Mouse (Mus musculus): ENCODE measurements around the gene Iqcc. TPM values are rescaled to one million over a fixed set of nuclear protein-coding genes. Genes with fewer than 3 reads are reported as not detected.

Gene Iqcc
- total and polyA plus RNA-seq, 2 experiments from 2014 or later: 7.9 to 17.2 TPM

DNA sequence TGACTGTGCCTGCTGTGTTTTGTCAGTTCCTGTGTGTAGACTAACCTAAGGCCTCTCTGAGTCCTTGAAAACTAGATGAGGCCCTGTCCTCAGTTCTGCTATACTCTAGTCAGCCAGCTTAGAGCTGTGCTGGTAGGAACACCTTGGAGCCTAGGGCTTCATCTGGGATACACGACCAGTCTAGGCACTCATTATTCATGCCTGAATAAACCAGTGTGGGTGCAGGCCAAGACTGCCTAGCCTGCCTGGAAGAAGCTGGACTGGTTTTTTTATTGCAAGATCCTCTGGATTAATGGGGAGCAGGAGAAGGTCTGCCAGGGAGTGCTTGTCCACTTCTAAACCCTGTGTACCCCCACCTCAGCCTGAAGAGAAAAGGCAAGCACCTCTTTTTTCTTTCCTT lies 32.0 kb downstream of the Iqcc start:
- H3K27ac ChIP-seq (ENCODE audit: low read depth, low read length): no peak overlapping the region
- H3K9me3 ChIP-seq (ENCODE audit: low read length): no peaks in the 10 kb centered on the region
- TF ChIP-seq CTCF (IDR thresholded peaks at IDR 0.05): no peak
- no peak overlapping the region for H3K9ac ChIP-seq (replicated peaks; ENCODE audit: low read length, poor library complexity, severe bottlenecking)
- ATAC-seq (ENCODE audit: low FRiP score): no peak
- DNase-seq (ENCODE audit: low spot score): no peak
- peaks cover 14% of the 10 kb centered on the region for H3K36me3 ChIP-seq (ENCODE audit: insufficient read depth, low read length)
- H3K4me3 ChIP-seq (ENCODE audit: low read depth, low read length): no peak overlapping the region
- H3K4me1 ChIP-seq (ENCODE audit: insufficient read depth, low read length): peaks cover 4% of the 10 kb centered on the region; the same call in 1 of the 2 replicates
- no peak overlapping the region for H3K4me2 ChIP-seq (ENCODE audit: low read depth, low read length, poor library complexity, severe bottlenecking)
- H3K27me3 ChIP-seq (ENCODE audit: insufficient read depth, low read length): no peaks in the 10 kb centered on the region
- WGBS: 29% methylated on average over 1 of the region's 1 CpGs

- H3K27ac ChIP-seq (ENCODE audit: low read depth, low read length): no peak overlapping the region
- TF ChIP-seq CTCF (IDR thresholded peaks at IDR 0.05): no peak
- H3K4me1 ChIP-seq (ENCODE audit: insufficient read depth, low read length): peaks cover 4% of the 10 kb centered on the region; the same call in 1 of the 2 replicates
- H3K4me2 ChIP-seq (ENCODE audit: low read depth, low read length, poor library complexity, severe bottlenecking): no peak overlapping the region
- ATAC-seq (ENCODE audit: low FRiP score) (no peak), DNase-seq (ENCODE audit: low spot score) (no peak)
- H3K4me3 ChIP-seq (ENCODE audit: low read depth, low read length): no peak overlapping the region
- H3K9ac ChIP-seq (replicated peaks; ENCODE audit: low read length, poor library complexity, severe bottlenecking): no peak overlapping the region
- H3K27me3 ChIP-seq (ENCODE audit: insufficient read depth, low read length): no peaks in the 10 kb centered on the region
- H3K36me3 ChIP-seq (ENCODE audit: insufficient read depth, low read length): peaks cover 2% of the 10 kb centered on the region
- no peaks in the 10 kb centered on the region for H3K9me3 ChIP-seq (ENCODE audit: low read length)
- 82% methylated on average over 9 of the region's 9 CpGs for WGBS
Measured at GRCm38 (mm10) chr4:129585773-129586172, 33.1 kb downstream of the Iqcc start.

DNA sequence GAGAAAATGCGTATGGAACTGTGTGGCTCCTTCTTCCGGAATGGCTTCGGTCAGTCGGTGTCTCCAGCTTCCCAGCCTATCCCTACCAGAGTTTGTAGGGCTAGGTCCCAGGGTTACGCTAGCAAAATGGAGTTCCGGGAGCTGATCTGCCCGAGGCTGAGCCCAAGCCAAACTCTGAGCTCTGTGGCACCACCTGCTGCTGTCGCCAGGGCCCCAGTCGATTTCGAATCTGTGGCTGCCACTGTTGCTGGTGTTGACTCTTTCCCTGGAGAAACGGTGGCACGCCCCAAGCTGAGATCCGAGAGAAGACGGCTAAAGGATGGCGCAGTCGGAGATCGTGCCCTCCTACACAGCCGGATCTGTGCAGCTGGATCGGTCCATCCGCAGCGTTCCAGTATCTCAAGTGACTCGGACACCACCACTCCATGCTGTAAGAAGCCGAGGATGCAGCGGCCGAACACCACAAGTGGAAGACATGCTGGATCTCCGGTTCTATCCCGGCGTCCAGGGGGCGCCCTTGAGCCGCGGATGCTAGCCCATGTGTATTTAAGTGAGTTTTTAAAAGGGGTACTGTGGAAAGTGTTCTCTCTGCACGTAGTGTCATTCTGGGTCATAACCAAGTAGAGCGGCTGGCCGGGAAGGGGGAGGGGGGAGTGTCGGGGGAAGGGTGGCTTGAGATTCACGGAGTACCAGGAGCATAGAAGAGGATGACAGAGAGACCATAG lies 33.9 kb downstream of the Iqcc start:
- no peaks in the 10 kb centered on the region for H3K36me3 ChIP-seq (ENCODE audit: insufficient read depth, low read length)
- no peaks in the 10 kb centered on the region for H3K27me3 ChIP-seq (ENCODE audit: insufficient read depth, low read length)
- peaks cover 4% of the 10 kb centered on the region; the same call in 1 of the 2 replicates for H3K4me1 ChIP-seq (ENCODE audit: insufficient read depth, low read length)
- peak overlapping the region; percentile 54 for H3K4me2 ChIP-seq (ENCODE audit: low read depth, low read length, poor library complexity, severe bottlenecking)
- no peak overlapping the region; the same call in 1 of the 2 replicates for H3K27ac ChIP-seq (ENCODE audit: low read depth, low read length)
- DNase-seq (ENCODE audit: low spot score) (peak; percentile 75), ATAC-seq (ENCODE audit: low FRiP score) (peak; percentile 52; the same call in 1 of the 2 replicates)
- peak; percentile 67 for TF ChIP-seq CTCF (IDR thresholded peaks at IDR 0.05)
- WGBS: 1% methylated on average over 36 of the region's 36 CpGs
- peak overlapping the region; percentile 42; the same call in 1 of the 2 replicates for H3K9ac ChIP-seq (replicated peaks; ENCODE audit: low read length, poor library complexity, severe bottlenecking)
- peak overlapping the region; percentile 30 for H3K4me3 ChIP-seq (ENCODE audit: low read depth, low read length)
- H3K9me3 ChIP-seq (ENCODE audit: low read length): no peaks in the 10 kb centered on the region

DNA sequence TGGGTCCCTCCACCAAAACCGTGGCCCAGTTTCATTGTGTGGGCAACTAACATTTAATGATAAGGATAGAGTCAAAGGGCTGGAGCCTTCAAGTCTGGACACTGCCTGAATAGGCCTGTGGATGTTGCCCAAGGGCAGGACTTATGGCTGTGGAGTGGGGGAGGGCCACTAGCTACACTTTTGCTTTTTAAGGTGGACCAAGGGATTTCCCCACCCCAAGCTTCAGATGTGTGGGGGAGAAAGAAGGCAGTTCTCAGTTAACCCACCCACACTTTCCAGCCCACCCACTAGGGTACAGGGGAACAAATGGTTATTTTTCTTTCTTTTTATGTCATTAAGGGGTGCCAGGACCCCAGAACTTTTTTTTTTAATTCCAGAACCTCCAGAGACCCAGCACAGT lies 34.5 kb downstream of the Iqcc start:
- H3K9ac ChIP-seq (replicated peaks; ENCODE audit: low read length, poor library complexity, severe bottlenecking): no peak overlapping the region
- peaks cover 4% of the 10 kb centered on the region; the same call in 1 of the 2 replicates for H3K4me1 ChIP-seq (ENCODE audit: insufficient read depth, low read length)
- H3K27ac ChIP-seq (ENCODE audit: low read depth, low read length): no peak overlapping the region
- H3K36me3 ChIP-seq (ENCODE audit: insufficient read depth, low read length): no peaks in the 10 kb centered on the region
- WGBS: 90% methylated on average over 1 of the region's 1 CpGs
- no peak overlapping the region for H3K4me3 ChIP-seq (ENCODE audit: low read depth, low read length)
- no peak for ATAC-seq (ENCODE audit: low FRiP score)
- peak overlapping the region; percentile 54; the same call in 1 of the 2 replicates for H3K4me2 ChIP-seq (ENCODE audit: low read depth, low read length, poor library complexity, severe bottlenecking)
- TF ChIP-seq CTCF (IDR thresholded peaks at IDR 0.05): no peak
- no peak for DNase-seq (ENCODE audit: low spot score)
- no peaks in the 10 kb centered on the region for H3K9me3 ChIP-seq (ENCODE audit: low read length)
- H3K27me3 ChIP-seq (ENCODE audit: insufficient read depth, low read length): no peaks in the 10 kb centered on the region

DNA sequence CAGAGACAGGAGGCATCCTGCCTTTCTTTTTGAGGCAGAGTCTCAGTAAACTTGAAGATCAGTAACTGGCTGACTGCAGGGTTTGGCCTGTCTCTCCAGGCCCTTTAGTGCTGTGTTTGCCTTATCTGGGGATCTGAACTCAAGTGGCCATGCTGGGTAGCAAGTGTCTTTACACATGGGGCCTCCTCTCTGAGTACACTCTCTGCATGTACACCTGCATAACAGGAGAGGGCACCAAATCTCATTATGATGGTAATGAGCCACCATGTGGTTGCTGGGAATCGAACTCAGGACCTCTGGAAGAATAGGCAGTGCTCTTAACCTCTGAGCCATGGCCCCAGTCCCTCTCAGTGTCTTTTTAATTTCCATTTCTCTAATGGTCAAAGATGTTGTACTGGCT lies 36.6 kb downstream of the Iqcc start:
- H3K4me1 ChIP-seq (ENCODE audit: insufficient read depth, low read length): peaks cover 4% of the 10 kb centered on the region; the same call in 1 of the 2 replicates
- no peaks in the 10 kb centered on the region for H3K36me3 ChIP-seq (ENCODE audit: insufficient read depth, low read length)
- no peak overlapping the region for H3K27ac ChIP-seq (ENCODE audit: low read depth, low read length)
- H3K9me3 ChIP-seq (ENCODE audit: low read length): no peaks in the 10 kb centered on the region
- TF ChIP-seq CTCF (IDR thresholded peaks at IDR 0.05): no peak
- 76% methylated on average over 1 of the region's 1 CpGs for WGBS
- no peak overlapping the region for H3K9ac ChIP-seq (replicated peaks; ENCODE audit: low read length, poor library complexity, severe bottlenecking)
- H3K4me3 ChIP-seq (ENCODE audit: low read depth, low read length): no peak overlapping the region
- no peaks in the 10 kb centered on the region; the same call in 1 of the 2 replicates for H3K27me3 ChIP-seq (ENCODE audit: insufficient read depth, low read length)
- DNase-seq (ENCODE audit: low spot score) (no peak), ATAC-seq (ENCODE audit: low FRiP score) (no peak)
- H3K4me2 ChIP-seq (ENCODE audit: low read depth, low read length, poor library complexity, severe bottlenecking): no peak overlapping the region

DNA sequence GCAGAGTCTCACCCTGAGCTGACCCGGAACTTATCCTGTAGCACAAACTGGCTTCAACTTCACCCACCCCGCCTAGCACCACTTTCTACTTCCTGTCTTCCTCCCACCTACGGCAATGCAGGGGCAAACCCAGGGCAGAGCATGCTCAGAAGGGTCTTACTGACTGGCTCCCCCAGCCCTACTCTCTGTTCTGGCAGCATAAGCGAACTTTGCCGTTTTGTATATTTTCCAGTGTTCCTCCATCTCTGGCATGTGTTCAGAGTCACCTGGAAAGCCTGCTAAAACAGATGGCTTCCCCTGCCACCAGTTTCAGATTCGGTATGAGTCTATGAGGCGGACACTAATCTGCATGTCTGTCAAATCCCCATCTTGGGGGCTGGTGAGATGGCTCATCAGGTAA lies 38.6 kb downstream of the Iqcc start:
- H3K4me2 ChIP-seq (ENCODE audit: low read depth, low read length, poor library complexity, severe bottlenecking): no peak overlapping the region
- TF ChIP-seq CTCF (IDR thresholded peaks at IDR 0.05): no peak
- H3K9me3 ChIP-seq (ENCODE audit: low read length): no peaks in the 10 kb centered on the region
- peaks cover 7% of the 10 kb centered on the region; the same call in 1 of the 2 replicates for H3K4me1 ChIP-seq (ENCODE audit: insufficient read depth, low read length)
- no peak overlapping the region for H3K9ac ChIP-seq (replicated peaks; ENCODE audit: low read length, poor library complexity, severe bottlenecking)
- no peak overlapping the region for H3K27ac ChIP-seq (ENCODE audit: low read depth, low read length)
- DNase-seq (ENCODE audit: low spot score) (peak; percentile 50), ATAC-seq (ENCODE audit: low FRiP score) (no peak)
- 77% methylated on average over 7 of the region's 7 CpGs for WGBS
- no peaks in the 10 kb centered on the region for H3K36me3 ChIP-seq (ENCODE audit: insufficient read depth, low read length)
- H3K4me3 ChIP-seq (ENCODE audit: low read depth, low read length): no peak overlapping the region
- H3K27me3 ChIP-seq (ENCODE audit: insufficient read depth, low read length): no peaks in the 10 kb centered on the region; the same call in 1 of the 2 replicates

Data from midbrain, postnatal 0 days (tissue).